Mouse (Mus musculus) common myeloid progenitor, adult 5-6 weeks (primary cell): ENCODE measurements at regions not wholly inside any gene's neighbourhood (a gene's known extent, or its start where the extent isn't known, plus 50 kb on each side); places are given as distances from the start of the nearest gene placed in this dataset.
"Not testable (repeated sequence)": the region's sequence is repeated elsewhere in the genome, so short reads cannot be mapped to it uniquely, and the experiment has no call there.

Experiments used
- ATAC-seq: replicated peaks from 2 replicates; pipeline ENCODE4 v1.8.0; 2016; ENCODE audit warnings: low read depth, mild to moderate bottlenecking, moderate TSS enrichment, inconsistent platforms; ENCODE audit not compliant: poor library complexity, severe bottlenecking

GRCm38 (mm10) chr1:16904690-16905089 lies 811.6 kb upstream of the 4930444P10Rik start:
- no peak for ATAC-seq

DNA sequence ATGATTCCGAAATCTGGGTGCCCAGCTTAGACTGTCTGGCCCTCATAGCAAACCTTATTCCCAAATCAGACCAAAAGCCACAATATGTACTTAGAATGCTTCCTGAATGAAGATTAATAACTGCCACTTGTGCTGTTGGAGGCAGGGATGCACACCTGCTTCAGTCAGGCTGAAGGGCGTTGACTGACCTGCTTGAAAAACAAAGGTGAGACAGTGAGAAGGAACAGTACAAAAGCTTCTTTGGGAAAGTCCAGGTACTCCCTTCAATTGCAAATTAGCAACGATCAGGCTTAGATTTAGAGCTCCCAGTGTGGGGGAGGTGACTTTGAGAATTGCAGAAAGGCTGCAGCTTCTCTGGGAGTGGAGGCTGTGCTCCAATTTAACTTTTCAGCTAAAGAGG lies 775.3 kb upstream of the 4930444P10Rik start:
- ATAC-seq: not testable (repeated sequence)

DNA sequence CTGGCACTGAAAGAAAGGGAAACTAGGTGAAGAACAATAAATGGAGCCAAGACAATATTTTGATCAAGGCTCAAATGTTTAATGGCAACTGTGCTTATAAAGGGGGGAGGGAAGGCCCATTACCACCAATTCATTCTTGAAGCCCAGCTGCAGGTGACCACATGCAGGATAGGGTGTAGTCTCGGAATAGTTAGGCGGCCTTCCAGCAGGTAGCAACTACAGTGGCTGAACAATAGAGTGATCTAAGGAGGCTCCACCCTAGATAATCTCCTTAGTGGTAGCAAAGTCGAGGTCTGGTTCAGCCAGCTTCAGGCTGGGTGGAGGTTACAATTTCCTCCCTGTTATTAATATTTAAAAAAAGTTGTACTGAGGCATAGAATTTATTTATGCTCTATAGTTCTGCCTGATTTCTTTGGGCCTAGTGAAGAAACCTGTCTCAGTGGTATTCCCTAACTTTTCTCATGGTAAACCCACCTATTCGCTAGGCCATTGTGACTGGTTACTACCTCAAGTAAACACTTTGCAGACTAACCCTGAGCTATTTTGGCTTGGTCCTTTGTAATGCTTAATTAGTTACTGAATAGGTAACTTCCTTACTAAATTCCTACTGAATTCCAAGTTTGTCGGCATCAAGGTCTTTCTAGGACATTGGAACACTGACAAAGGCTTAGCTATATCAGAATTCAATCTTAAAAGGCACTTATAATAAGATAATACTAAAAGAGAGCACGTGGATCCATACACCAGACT lies 774.1 kb upstream of the 4930444P10Rik start:
- ATAC-seq: not testable (repeated sequence)

- no peak for ATAC-seq
Observed at GRCm38 (mm10) chr1:16837111-16837510, 744.0 kb upstream of the 4930444P10Rik start.

GRCm38 (mm10) chr1:16824709-16825108 lies 731.6 kb upstream of the 4930444P10Rik start:
- ATAC-seq: not testable (repeated sequence)

DNA sequence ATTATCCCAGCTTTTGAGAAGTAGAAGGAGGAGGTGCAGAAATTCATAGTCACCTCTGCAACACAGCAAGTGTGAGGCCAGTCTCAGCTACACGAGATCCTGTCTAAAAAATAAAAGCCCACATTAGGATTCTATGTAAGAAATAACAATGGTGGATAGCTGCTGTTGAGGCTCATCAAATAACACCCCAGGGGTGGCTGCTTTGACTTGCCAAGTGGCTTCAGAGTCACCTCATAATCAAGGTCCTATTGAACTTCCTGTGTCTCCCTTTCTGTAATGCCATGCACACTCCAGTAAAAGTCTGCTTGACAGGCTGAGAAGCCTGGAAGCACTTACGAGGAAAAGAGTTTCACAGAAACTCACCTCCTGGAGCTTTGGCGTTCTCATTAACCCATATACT lies 730.9 kb upstream of the 4930444P10Rik start:
- no peak for ATAC-seq

- ATAC-seq: no peak
Observed at GRCm38 (mm10) chr1:16821186-16821585, 728.1 kb upstream of the 4930444P10Rik start.

DNA sequence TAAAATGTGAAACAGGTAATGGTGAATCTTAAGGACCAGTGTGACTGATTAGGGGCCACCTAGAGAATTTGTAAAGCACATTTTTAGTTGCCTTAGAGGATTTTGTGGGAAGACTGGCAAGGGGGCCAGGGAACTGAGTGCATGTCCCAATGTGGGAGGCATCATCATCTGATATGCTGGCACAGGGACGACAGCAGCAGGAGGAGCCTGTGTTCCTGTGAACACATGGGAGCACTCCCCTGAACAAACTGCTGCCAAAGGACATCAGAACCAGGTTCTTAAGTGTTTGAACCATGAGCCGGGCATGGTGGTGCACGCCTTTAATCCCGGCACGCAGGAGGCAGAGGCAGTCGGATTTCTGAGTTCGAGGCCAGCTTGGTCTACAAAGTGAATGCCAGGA lies 723.4 kb upstream of the 4930444P10Rik start:
- ATAC-seq: no peak

GRCm38 (mm10) chr1:16815731-16816130 lies 722.6 kb upstream of the 4930444P10Rik start:
- ATAC-seq: no peak

- 0 out of 2 replicates have a peak, but pooled peaks have one; percentile 56 for ATAC-seq
Observed at GRCm38 (mm10) chr1:16809370-16810150, 716.4 kb upstream of the 4930444P10Rik start.

DNA sequence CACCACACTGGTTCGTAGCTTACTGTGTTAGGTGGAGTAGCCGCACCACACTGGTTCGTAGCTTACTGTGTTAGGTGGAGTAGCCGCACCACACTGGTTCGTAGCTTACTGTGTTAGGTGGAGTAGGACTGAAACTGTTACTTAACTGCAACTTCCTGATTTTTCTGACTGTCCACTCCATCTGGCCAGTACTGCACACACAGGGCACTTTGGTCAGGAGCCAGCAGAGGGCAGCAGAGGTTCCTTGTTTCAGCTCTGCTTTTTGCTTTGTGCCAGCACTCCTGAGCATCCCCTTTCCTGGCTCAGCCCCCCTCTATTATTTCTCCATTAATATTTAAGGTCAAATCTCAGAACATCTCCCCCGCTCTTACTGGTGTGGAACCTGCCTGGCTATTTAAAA lies 705.2 kb upstream of the 4930444P10Rik start:
- peak; percentile 99 for ATAC-seq

DNA sequence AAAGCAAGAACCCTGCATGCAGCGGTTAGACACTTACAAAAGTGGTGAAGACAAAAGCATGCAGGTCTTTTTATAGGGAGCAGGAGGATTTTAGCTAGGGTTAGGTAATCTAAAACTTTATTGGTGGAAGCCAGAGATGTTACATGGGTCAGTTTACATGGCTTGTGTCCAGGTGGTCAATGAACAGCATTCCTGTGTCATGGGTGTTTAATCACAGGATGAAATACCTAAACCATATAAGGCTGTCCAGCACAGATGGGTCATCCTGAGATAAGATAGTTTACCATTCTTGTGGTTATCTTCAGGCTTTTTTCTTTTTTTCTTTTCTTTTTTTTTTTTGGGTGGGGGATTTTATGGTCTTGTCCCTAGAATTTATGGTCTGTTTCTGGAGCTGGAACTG lies 703.3 kb upstream of the 4930444P10Rik start:
- no peak for ATAC-seq

DNA sequence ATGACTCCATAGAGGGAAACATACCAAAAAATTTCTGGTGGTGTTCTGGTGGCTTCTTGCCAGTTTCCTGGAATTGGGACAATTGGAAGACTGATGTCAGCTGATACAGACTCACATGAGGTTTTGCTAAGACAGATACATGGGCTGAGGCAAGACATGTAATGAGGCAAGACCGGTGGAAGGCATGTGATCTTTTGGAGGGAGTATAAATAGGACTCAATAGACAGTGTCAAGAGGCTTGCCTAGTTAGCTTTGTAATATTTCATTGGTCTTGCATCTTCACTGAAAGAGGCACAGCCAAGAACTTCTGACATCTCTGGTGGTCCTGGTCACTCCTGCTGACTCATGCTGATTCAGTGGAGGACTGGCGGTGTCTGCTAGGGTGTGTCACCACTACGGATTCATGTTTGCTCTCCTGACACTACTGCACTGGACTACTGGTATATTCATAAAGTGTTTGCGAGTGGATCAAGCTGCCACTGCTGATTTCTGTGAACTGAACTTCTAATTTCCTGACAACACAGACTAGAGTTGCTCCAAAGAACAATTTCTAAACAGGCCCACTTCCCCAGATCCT lies 697.7 kb upstream of the 4930444P10Rik start:
- ATAC-seq: no peak

DNA sequence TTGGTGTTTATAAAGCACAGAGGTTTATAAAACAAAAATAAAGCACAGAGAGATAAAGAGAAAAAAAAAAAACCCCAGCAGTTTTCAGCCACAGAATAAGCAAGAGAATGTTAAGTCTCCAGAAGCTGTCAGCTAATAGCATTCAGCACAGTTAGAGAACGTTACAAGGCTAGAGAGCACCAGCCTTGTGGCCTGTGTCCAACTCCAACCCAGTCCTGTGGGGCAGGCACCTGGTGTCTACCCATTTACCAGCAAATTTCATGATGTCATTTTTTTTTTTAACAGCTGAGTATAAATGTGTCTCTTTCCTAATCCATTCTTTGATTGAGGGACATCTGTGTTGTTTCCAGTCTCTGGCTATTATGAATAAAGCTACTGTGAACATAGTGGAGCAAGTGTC lies 686.7 kb upstream of the 4930444P10Rik start:
- ATAC-seq: no peak

DNA sequence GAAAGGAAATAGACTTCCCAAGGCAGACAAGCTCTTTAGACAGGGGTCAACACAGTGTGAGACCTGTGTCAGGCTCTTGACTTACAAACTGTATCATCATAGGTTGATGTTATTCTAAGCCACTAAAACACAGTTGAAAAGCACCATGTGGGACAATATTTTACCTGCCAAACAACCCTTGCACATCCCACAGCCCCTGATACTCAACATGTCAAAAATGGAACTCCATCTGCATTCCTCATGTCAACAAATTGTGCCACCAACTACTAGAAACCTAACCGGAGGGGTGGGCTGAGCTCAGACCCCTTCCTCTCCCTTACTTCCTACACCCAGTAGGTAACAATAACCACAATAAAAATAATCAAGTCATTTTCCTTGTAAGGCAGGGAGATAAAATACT lies 667.8 kb upstream of the 4930444P10Rik start:
- ATAC-seq: no peak
